Mouse (Mus musculus): ENCODE data around the gene Vgll4. TPM values are rescaled to one million over a fixed set of nuclear protein-coding genes. Genes with fewer than 3 reads are reported as not detected.
"Not testable (repeated sequence)": the region's sequence is repeated elsewhere in the genome, so short reads cannot be mapped to it uniquely, and the experiment has no call there.

The Vgll4 gene
- polyA plus RNA-seq, 1 experiment from 2014 or later = 87.0 TPM

DNA sequence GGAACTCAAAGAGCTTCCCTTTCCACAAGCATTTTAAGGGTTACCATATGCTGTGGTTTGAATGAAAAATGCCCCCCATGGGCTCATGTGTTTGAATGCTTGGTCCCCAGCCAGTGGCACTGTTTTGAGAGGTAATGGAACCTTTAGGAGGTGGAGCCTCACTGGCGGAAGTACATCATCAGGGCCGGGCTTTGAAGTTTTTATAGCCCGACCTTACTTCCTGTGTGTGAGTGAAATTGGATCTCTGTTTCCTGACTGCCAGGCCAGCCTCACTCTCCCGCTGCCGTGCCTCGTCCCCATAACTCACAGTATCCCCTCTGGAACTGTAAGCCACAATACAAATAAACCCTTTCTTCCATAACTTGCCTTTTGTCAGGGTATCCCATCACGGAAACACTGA lies 70.1 kb downstream of the Vgll4 start:
- no peak overlapping the region for H3K9ac ChIP-seq
- no peaks in the 10 kb centered on the region for H3K36me3 ChIP-seq
- no peak for ATAC-seq (ENCODE audit: insufficient read depth, low FRiP score, low read depth)
- H3K27me3 ChIP-seq (replicated peaks) = no peaks in the 10 kb centered on the region
- H3K4me2 ChIP-seq = peak overlapping the region; percentile 30; the same call in 1 of the 2 replicates
- H3K27ac ChIP-seq = peak overlapping the region; percentile 63
- H3K9me3 ChIP-seq = no peaks in the 10 kb centered on the region
- 24% methylated on average over 7 of the region's 7 CpGs for WGBS
- no peak overlapping the region for H3K4me3 ChIP-seq (replicated peaks)
- H3K4me1 ChIP-seq = peaks cover 39% of the 10 kb centered on the region

DNA sequence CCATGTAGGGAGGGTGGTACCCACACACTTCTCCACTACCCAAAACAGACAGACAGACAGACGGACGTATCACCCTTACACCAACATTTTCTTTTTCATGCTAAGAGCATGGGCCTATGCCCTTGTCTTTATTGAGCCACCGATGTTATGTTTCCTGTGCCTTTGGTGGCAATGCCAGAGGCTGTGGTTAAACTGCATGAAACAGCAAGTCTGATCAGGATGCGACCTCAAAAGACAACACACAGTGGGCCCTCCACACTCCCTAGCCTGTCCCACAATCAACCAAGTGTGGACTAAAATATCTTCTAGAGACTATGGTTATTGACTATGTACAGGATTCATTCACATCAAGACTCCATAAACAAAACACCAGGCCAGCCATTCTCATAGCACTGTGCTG lies 70.8 kb downstream of the Vgll4 start:
- Histone ChIP-seq H3K9ac (no peak overlapping the region), H3K27me3 (replicated peaks) (no peaks in the 10 kb centered on the region), H3K4me2 (no peak overlapping the region), H3K9me3 (no peaks in the 10 kb centered on the region), H3K4me1 (peaks cover 40% of the 10 kb centered on the region), H3K36me3 (no peaks in the 10 kb centered on the region), H3K27ac (no peak overlapping the region), H3K4me3 (replicated peaks) (no peak overlapping the region)
- no peak for ATAC-seq (ENCODE audit: insufficient read depth, low FRiP score, low read depth)
- WGBS = 89% methylated on average over 4 of the region's 4 CpGs

DNA sequence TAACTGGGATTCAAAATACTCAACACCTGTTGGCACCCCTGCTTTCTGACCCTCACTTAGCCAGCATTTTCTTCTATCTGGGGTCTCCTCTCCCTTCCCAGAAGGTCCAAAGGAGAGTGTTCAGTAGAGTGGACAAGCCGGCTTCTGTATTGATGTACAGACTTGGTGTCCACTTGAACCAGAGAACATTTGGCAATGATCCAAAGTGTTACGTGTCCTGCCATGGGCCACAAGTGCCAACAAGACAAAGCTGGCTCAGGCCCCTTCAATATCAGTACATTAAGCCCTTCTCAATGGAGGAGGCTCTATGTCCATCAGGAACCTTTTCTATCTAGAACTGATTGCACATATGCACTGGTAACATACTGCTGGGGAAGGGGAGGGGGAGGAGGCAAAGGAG lies 73.5 kb downstream of the Vgll4 start:
- no peak overlapping the region for H3K27ac ChIP-seq
- no peaks in the 10 kb centered on the region for H3K27me3 ChIP-seq (replicated peaks)
- no peak overlapping the region for H3K4me2 ChIP-seq
- no peak overlapping the region for H3K9ac ChIP-seq
- 67% methylated on average over 2 of the region's 2 CpGs for WGBS
- ATAC-seq (ENCODE audit: insufficient read depth, low FRiP score, low read depth) = no peak
- no peak overlapping the region for H3K4me3 ChIP-seq (replicated peaks)
- no peaks in the 10 kb centered on the region for H3K9me3 ChIP-seq
- no peaks in the 10 kb centered on the region for H3K36me3 ChIP-seq
- peaks cover 46% of the 10 kb centered on the region for H3K4me1 ChIP-seq

DNA sequence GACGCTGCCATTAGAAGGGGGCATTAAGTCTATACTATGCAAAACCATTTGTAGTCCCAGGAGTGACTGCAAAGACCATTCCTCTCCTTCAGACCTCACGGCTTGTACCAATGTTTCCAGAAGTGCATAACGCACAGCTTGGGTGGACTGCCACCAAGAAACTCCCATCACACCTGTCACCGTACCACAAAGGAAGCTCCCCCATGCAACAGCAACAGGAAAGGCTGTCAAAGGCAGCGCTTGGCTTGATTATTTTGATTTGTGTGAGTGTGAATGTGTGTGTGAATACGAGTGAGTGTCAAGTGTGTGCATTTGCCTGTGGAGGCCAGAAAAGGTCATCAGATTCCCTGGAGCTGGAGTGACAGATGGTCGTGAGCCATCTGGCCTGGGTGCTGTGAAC lies 74.6 kb downstream of the Vgll4 start:
- Histone ChIP-seq H3K9me3 (no peaks in the 10 kb centered on the region), H3K27me3 (replicated peaks) (no peaks in the 10 kb centered on the region), H3K4me3 (replicated peaks) (no peak overlapping the region), H3K4me1 (peaks cover 51% of the 10 kb centered on the region), H3K9ac (no peak overlapping the region), H3K27ac (no peak overlapping the region), H3K36me3 (no peaks in the 10 kb centered on the region), H3K4me2 (no peak overlapping the region)
- ATAC-seq (ENCODE audit: insufficient read depth, low FRiP score, low read depth) = no peak
- 90% methylated on average over 7 of the region's 7 CpGs for WGBS

DNA sequence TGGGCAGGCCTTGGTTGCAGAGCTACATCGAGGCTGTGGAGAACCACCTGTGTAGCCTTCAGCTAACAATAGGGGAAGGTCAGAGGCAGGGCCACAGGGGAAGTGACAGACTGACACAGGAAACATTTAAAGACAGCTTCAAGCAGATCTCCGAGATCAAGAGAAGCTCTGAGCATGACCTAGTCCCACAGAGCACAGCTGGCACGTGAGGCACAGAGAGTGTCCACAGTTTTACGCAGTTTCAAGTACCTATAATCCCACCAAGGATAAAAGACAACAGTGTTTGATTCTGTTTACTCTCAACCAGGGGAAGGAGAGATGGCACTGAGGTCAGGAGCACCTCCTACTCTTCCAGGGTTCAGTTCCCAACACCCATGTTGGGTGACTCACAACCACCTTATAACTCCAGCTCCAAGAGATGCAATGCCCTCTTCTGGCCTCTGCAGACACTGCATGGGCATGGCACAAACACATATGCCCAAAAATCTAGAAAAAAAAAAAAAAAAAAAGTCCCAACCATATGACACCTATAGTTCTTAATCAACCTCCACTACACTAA lies 75.2 kb downstream of the Vgll4 start:
- ATAC-seq (ENCODE audit: insufficient read depth, low FRiP score, low read depth) = no peak
- Histone ChIP-seq H3K4me1 (peaks cover 48% of the 10 kb centered on the region), H3K27ac (0 out of 2 replicates have a peak overlapping the region, but pooled peaks have one; percentile 23), H3K27me3 (replicated peaks) (no peaks in the 10 kb centered on the region), H3K9me3 (no peaks in the 10 kb centered on the region), H3K36me3 (no peaks in the 10 kb centered on the region), H3K4me3 (replicated peaks) (no peak overlapping the region), H3K4me2 (no peak overlapping the region), H3K9ac (no peak overlapping the region)
- whole genome bisulfite sequencing = 61% methylated on average over 4 of the region's 4 CpGs

DNA sequence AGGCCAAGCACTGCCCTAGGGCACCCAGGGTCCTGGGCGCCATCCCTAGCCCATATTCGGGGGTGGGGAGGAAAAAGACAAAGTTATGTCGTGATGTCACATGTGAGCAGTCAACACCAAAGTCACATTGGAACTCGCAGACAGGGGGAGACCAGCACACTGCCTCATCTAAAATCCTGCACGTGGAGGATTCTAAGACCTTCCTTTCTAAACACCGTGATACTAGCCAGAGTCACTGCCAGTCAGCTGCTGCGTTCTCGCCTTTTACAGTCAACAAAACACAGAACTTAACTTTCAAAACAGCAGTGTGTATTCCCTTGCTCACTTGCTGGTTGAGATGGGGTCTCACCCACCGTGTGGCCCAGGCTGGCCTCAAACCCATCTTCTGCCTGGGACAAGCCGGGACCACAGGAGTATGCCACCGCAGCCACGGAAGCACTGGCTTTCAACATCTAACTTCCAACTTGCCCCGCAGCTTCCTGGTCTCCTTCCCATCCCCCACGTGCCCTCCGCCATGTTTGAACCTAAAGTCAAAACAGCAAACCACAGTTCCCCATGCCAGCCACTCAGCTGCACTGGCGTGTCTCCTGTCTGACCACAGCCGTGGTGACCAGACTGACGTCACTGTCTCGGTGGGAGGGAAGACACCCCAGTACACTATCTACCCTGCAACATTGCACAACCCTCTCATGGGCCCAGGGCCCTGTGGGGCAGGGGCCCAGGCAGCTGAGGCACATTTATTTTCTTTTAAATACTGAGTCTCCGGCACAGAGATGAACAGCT lies 76.2 kb downstream of the Vgll4 start:
- no peaks in the 10 kb centered on the region for H3K36me3 ChIP-seq
- peaks cover 53% of the 10 kb centered on the region for H3K4me1 ChIP-seq
- no peaks in the 10 kb centered on the region for H3K27me3 ChIP-seq (replicated peaks)
- H3K9ac ChIP-seq = no peak overlapping the region
- H3K9me3 ChIP-seq = no peaks in the 10 kb centered on the region
- no peak overlapping the region for H3K4me3 ChIP-seq (replicated peaks)
- no peak overlapping the region for H3K4me2 ChIP-seq
- ATAC-seq (ENCODE audit: insufficient read depth, low FRiP score, low read depth) = no peak
- 52% methylated on average over 20 of the region's 20 CpGs for WGBS
- peak overlapping the region; percentile 26 for H3K27ac ChIP-seq

DNA sequence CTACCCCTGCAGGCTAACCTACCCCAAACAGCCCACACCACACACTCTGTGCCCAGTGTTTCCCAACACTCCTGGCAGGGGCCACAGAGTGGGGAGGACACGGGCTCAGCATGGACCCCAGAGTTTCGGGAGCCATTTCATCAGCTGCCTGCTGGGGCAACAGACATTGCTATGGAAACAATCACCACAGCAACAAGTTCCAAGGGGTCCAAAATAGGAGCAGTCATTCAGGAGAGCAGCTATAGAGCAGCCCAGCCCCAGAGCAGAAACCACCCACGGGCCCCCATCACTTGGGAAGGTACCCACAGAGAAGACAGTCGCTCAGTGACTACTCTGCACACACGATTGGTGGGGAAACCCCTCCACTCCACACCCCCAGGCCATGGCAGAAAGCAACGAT lies 77.4 kb downstream of the Vgll4 start:
- Histone ChIP-seq H3K9ac (no peak overlapping the region), H3K4me1 (peaks cover 58% of the 10 kb centered on the region), H3K36me3 (no peaks in the 10 kb centered on the region), H3K4me2 (no peak overlapping the region), H3K27ac (peak overlapping the region; percentile 51; the same call in 1 of the 2 replicates), H3K27me3 (replicated peaks) (no peaks in the 10 kb centered on the region), H3K9me3 (no peaks in the 10 kb centered on the region), H3K4me3 (replicated peaks) (no peak overlapping the region)
- 49% methylated on average over 6 of the region's 6 CpGs for WGBS
- no peak for ATAC-seq (ENCODE audit: insufficient read depth, low FRiP score, low read depth)

DNA sequence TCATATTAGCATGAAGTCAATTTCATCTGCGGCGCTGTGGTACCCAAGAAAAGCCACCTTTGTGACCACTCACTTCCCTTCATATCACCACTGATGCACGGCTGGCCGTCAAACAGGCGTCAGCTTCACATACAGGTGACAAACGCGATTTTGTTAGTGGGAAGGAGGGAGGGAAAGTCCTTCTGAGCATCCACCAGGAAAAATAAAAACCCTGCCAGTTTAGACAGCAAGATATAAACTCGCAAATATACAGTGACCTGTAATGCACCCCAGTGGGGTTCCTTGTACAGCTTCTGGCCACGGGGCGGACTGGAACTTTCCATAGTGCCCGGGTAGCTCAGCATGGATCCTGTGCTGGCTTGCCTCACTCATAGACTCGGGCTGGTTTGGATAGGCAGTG lies 78.0 kb downstream of the Vgll4 start:
- Histone ChIP-seq H3K27me3 (replicated peaks) (no peaks in the 10 kb centered on the region), H3K9ac (no peak overlapping the region), H3K9me3 (no peaks in the 10 kb centered on the region), H3K36me3 (no peaks in the 10 kb centered on the region), H3K4me3 (replicated peaks) (no peak overlapping the region), H3K4me1 (peaks cover 64% of the 10 kb centered on the region), H3K27ac (peak overlapping the region; percentile 51; the same call in 1 of the 2 replicates), H3K4me2 (no peak overlapping the region)
- no peak for ATAC-seq (ENCODE audit: insufficient read depth, low FRiP score, low read depth)
- 71% methylated on average over 12 of the region's 12 CpGs for WGBS

DNA sequence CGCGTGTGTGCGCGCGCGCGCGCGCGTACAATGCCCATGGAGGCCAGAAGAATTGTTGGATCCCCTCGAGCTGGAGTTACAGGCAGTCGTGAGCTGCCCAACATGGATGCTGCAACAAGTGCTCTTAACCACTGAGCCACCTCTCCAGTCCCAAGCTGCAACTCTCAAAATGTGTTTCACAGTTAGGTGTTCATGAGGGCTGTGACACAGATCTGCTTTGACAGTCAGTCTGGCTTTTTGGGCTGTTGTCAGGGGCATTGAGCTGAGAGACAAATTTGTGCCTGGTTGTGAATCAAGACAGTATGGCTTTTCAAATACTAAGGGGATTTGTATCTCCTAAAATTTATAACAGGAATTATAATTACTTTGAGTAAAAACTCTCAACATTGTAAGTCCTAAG lies 78.5 kb downstream of the Vgll4 start:
- WGBS = 91% methylated on average over 12 of the region's 12 CpGs
- H3K36me3 ChIP-seq = no peaks in the 10 kb centered on the region
- H3K4me3 ChIP-seq (replicated peaks) = no peak overlapping the region
- no peak overlapping the region for H3K4me2 ChIP-seq
- no peaks in the 10 kb centered on the region for H3K9me3 ChIP-seq
- H3K27ac ChIP-seq = peak overlapping the region; percentile 4
- no peaks in the 10 kb centered on the region for H3K27me3 ChIP-seq (replicated peaks)
- no peak overlapping the region for H3K9ac ChIP-seq
- no peak for ATAC-seq (ENCODE audit: insufficient read depth, low FRiP score, low read depth)
- H3K4me1 ChIP-seq = peaks cover 69% of the 10 kb centered on the region

DNA sequence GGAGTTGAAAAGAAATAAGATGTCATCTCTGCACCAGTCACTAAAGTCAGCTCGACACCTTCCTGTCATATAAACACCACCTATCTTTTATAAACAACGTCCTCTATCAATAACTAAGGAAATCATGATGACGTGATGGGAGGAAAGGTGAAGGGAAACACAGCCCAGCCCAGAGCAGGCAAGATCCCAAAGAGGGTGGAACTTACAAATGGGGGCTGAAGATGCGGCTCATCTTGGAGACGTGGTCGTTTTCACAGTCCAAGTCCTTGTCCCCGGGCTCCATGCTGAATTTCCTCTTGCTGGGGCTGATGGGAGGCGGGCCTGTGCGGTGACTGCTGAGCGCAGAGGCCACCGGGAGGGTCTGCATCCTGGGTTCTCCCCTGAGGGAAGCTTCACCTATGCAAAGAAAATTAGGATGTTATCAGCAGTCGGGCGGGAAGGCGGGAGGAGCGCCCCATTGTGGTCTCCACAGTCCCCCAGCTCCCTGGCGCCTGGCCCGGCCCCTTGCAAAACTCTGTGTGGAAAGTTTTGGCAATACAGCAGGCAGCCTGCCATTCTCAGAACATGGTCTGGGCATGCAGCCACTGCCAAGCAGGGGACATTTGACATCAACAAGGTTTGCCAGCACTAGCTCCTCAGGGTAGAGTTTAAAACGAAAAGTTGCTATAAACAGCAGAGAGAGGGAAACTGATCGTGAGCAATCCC lies 79.2 kb downstream of the Vgll4 start:
- Histone ChIP-seq H3K27ac (peak overlapping the region; percentile 4), H3K36me3 (no peaks in the 10 kb centered on the region), H3K27me3 (replicated peaks) (no peaks in the 10 kb centered on the region), H3K4me1 (peaks cover 75% of the 10 kb centered on the region), H3K9me3 (no peaks in the 10 kb centered on the region), H3K9ac (no peak overlapping the region), H3K4me2 (no peak overlapping the region), H3K4me3 (replicated peaks) (no peak overlapping the region)
- no peak for ATAC-seq (ENCODE audit: insufficient read depth, low FRiP score, low read depth)
- 43% methylated on average over 19 of the region's 19 CpGs for WGBS

DNA sequence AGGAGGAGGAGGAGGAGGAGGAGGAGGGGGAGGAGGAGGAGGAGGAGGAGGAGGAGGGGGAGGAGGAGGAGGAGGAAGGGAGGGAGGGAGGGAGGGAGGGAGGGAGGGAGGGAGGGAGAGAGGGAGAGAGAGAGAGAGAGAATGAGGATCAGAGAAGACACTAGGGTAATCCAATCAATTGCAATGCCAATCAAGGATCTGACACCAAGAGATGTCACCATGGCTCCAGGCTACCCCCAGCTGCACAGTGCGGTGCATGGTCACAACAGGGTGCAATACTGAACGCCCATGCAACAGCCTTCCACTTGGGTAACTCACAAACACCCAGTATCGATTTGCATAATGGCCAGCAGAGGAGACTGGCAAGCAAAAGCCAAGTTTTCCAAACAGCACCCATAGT lies 79.8 kb downstream of the Vgll4 start:
- WGBS = 81% methylated on average over 3 of the region's 3 CpGs

DNA sequence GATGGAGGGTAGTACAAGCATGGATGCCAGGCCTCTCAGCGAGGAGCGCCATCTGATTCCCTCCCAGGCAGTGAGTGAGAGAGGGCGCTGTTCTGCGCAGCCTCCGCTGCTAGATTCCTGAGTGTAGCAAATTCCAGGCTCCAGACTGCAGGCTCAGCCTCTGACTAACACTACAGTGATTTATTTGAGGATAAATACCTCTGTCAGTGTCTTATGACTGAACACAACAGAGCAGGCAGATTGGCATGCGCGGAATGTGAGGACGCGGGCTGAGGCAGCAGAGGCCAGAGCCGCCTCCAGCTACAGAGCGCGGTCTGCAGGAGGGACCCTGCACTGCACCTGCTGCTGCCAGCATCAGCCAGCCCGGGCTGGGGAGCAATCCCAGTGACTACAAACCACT lies 80.9 kb downstream of the Vgll4 start:
- Histone ChIP-seq H3K4me2 (no peak overlapping the region), H3K4me3 (replicated peaks) (no peak overlapping the region), H3K36me3 (peaks cover 4% of the 10 kb centered on the region; the same call in 1 of the 2 replicates), H3K27ac (peak overlapping the region; percentile 17), H3K9me3 (no peaks in the 10 kb centered on the region), H3K27me3 (replicated peaks) (no peaks in the 10 kb centered on the region), H3K4me1 (peaks cover 71% of the 10 kb centered on the region), H3K9ac (no peak overlapping the region)
- 21% methylated on average over 13 of the region's 13 CpGs for WGBS
- peak; percentile 86 for ATAC-seq (ENCODE audit: insufficient read depth, low FRiP score, low read depth)

More for the DNA sequence above, 79.8 kb downstream of the Vgll4 start:
- ATAC-seq (ENCODE audit: insufficient read depth, low FRiP score, low read depth); H3K4me2 ChIP-seq; H3K9ac ChIP-seq; H3K9me3 ChIP-seq; H3K36me3 ChIP-seq; H3K27ac ChIP-seq; H3K4me3 ChIP-seq (replicated peaks); H3K27me3 ChIP-seq (replicated peaks): not testable (repeated sequence)
- H3K4me1 ChIP-seq = peaks cover 75% of the 10 kb centered on the region
